Mouse (Mus musculus): Measurements from ENCODE around the gene Mindy4.

Mindy4 gene

DNA sequence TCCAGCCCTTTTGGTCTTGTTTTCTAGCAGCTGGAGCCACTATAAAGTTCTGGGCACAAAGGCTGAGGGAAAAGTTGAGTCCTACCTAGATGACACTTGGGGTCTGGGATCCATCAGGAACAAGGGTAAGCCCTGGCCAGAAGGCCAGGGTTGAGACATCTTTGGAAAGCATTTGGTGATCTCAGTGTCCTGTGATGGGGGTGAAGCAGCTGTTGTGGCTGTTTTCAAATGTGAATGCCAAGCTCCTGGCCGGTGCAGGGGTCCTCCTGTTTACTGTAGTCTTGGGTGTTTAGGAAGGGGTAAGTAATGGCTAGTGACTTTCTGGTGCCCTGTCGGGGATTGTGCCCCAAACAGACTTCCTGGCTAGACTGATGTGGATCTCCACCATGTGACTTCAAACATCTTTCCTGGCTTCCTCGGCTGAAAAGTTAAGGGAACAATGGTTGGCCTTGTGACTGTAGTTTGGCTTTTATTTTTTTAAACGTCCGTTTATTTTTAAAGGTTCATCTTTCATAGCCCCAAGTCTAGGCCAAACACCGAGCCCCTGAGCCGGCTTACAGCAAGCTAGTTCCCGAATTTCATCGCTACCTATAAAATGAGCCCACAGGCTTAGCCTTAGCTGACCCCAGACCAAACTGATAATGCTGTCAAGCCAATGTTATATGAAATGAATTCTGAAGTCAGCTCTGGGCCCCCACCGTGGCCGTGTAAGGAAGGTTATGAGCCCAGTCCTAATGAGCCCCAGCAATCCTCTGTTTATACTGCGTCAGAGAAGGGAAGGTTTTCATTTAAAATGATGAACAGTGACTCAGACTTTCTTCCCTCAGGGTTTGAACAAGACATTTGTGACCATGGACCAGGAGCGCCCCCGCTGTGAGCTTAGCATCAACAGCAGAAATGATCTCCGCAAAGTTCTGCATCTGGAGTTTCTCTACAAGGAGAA lies 7.5 kb downstream of the Mindy4 start:
- DNase-seq, result no peak

DNA sequence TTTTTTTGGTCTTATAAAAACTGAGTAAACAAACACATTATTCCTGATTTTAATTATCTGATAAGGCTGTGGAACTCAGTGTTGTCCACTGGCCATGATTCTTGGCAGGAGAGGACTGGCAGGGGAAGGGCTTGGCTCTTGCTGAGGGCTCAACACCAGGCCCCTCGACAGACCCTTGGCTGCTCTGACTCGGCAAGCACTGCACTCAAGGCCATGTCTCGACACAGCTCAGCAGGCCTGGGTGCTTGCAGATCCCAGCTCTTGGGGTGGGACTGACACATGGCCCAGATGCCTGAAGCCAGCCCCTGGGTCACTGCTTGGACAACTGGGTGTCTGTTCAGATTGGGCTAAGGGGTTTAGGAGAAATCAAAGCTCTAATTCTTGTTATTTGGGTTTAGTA lies 11.4 kb downstream of the Mindy4 start:
- no peak for DNase-seq

DNA sequence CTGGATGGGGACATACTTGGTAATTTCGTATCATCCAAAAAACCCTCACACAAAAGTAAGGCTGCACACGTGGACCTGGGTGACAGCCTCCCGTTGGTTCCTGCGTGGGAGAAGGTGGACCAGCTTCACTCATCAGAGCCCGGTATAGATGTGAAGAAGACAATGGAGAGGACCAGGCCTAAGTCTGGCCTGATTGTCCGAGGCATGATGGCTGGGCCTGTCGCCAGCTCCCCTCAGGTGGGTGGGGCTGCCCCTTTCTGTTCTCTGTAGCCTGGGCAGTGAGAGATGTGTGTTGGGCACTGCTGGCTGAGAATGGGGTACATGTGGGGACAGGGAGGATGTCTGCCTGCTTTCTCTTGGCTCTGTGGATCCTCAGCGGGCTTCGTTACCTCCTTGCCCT lies 15.0 kb downstream of the Mindy4 start:
- DNase-seq, result no peak

DNA sequence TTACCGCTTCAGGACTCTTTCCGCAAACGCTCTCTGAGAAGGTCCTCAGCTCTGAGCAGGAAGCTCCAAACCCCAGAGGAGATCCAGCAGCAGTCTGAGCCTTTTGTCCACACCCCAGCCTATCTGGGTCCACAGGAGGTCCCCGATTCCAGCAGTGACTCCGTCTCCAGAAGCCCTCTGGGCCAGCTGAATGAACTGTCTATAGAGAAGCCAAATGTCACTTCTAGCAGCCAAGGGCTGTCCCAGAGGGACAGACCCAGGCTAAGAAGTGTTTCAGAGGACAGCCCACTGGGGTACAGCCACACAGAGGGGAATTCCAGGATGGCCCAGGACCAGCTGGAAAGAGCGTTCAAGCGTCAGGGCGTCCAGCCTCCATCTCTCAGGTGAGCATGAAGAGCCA lies 20.8 kb downstream of the Mindy4 start:
- DNase-seq, result no peak

DNA sequence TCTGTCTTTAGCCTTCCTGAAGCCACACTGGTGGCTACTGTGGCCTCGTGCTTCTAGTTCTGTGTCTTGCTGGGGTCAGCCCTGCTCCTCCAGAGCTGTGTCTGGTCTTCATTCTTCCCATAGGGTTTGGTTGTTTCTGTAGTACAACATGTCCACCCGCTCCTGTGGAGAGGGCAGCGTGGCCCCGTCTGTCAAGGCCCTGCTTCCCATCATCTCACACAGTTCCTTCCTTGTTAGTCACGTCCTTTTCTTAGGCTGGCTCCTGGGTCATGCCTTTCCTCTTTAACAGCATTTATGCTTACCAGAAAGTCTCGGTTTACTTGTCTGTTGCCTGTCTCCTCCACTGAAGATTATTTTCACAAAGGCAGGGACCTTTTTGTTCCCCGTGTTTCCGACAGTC lies 26.9 kb downstream of the Mindy4 start:
- DNase-seq, result no peak

DNA sequence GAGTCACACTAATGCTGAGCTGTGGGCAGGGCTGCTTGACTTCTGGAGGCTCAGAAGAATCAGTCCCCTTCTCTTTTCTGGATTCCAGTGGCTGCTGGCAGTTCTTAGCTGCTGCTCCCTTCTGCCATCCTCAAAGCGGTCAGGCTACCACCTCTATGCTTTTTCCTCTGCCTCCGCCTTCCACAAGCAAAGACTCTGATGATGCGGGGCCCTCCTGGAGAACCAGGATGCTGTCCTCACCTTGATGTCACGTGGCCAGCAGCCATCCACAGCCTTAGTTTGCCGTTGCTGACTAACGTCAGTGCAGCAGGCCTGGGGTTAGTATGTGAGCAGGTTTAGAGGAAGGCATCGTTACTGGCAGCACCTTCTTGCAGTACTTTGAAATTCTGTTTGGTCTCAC lies 28.9 kb downstream of the Mindy4 start:
- DNase-seq, result no peak

DNA sequence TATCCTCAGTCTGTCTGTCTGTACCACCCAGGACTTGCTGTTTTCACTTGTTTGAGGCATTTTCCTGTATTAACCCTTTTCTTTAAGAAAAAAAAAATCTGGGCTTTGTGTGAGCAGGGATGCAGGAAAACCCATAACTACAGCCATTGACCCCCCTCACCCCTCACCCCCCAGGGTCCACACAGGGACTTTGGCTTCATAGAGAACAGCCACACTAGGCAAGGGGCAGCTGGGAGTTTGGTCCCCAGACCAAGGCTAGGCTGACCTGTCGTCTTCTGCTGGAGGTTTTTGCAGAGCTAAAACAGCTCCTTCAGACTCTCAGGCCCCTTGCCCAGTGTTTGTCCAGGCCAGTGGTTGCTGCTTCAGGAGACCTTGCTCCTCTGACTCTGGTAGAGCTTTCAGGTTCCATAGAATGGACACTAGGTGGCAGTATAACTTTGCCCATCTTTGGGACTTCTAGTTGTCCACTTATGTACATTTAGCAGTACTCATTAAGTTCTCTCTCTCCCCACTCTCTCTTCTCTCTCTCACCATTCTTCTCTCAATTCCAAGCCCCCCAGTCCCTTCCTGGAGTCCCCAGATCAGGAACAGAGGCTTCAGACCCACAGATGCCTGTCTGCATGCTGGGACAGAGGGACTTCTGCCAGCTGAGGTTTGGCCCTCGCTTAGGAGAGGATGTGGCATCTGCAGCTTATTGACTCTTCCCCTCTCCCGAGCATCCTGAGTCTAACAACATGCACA lies 29.5 kb downstream of the Mindy4 start:
- peak; percentile 83 for DNase-seq

DNA sequence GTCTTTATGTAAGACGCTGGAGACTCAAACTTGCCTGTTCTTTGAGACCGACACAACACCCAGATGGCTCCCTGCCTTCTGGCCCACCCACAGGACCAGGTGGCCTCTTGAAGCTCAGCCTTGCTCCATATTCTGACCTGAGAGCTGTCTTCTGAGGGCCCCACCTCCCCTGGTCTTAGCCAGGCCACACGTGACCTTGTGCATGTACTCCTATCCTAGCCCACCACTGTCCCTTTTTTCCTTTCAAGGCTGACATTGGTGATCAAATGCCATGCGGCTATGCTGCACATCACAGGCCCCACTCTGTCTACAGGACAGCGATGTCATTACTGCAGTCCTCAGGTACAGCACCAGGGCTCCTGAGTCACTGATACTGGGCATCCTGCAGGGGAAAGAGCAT lies 30.1 kb downstream of the Mindy4 start:
- no peak for DNase-seq

DNA sequence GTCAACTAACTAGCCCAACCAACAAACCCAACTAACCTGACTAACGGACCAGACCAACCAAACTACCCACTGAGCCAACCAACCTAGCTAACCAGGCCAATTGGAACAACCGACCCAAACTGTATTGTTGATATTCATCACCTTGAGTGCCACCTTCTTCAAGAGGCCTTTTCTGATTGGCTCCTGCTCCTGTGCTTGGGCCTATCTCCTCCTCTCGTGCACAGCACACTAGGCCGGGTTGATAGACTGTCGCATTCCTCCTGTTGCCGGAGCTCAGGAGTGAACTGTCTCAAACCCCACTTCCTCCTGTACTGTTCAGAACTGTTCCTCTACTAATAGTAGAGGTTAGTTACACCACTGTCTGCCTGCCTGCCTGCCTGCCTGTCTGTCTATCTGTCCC lies 31.5 kb downstream of the Mindy4 start:
- DNase-seq, result no peak

DNA sequence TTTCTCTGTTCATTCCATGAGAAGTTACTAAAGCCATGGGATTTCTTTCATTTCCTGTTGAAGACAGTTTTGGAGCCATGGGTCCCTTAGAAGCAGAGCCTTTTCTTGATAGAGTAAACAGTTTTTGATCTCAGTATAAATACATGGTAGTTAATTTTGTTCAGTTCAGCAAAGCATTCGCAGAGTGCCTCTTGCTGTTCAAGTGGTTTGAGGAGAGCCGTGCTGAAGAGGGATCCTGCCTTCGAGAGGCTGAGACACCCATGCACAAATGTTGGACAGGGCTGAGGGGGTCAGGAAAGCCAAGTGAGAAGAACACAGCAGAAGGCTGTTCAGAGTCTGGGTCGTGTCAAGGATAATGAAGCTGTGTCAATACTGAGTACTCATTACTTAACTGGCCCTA lies 32.5 kb downstream of the Mindy4 start:
- no peak for DNase-seq

DNA sequence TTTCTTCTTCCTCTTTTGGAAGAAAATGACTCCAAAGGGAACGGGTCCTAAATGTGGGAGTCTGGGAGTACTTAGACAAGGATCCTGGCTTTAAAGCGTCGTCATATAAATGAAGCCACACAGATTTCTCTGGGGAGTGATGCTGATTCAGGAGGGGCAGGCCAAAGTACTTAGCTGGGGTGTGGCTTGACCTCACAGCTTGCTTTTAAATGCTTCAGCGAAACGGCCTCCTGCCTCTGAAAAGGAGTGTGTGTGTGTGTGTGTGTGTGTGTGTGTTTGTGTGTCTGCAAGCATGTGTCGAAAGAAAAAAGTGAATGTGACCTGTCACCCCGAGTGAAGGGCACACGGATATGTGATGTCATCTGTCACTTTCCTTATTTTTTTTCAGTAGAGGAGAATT lies 36.7 kb downstream of the Mindy4 start:
- no peak for DNase-seq

DNA sequence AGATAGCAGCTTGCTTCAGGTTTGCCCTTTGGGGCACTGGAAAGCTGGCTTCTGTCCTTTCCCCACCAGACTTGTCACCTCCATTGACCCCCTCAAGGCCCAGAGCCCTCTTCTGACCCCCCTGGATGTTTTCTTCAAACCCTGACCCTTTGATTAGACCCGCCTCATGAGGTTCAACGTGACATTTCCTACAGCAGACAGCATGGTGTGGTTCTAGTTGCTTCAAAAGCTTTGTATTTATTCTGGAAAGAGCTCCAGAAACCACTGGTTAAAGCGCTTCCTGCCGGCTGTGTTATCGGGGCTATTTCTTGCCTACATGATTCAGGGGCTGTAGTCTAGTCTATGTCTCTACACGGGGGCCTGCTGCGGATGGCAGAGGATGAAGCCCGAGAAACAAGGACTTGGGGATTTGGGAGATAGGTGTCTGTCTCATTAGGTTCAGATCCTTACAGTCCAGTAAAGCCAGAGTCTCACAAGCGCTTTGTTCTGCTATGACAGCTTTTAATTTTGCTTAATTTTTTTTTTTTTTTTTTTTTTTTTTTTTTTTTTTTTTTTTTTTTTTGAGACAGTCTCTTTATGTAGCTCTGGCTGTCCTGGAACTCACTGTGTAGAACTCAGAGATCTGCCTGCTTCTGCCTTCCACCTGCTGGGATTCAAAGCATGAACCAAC lies 37.5 kb downstream of the Mindy4 start:
- DNase-seq, result no peak

DNA sequence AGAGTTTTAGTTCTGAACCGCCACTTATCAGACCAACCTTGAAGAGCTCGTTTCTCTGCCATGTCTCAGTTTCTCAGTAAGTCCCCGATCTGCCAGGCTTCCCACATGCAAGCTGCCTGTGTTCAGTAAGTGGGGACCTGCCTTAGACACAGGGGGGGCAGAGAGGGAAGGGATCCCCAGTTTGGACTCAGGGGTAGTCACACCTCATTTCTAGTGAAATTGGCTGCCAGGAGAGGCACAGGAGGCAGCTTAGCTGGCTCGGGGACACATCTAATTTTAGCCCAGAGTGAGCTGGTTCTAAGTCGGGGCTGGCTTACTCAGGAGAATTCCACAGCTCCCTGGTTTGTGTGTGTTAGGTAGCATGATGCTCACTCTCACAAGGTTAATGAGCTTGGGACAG lies 38.3 kb downstream of the Mindy4 start:
- no peak for DNase-seq

DNA sequence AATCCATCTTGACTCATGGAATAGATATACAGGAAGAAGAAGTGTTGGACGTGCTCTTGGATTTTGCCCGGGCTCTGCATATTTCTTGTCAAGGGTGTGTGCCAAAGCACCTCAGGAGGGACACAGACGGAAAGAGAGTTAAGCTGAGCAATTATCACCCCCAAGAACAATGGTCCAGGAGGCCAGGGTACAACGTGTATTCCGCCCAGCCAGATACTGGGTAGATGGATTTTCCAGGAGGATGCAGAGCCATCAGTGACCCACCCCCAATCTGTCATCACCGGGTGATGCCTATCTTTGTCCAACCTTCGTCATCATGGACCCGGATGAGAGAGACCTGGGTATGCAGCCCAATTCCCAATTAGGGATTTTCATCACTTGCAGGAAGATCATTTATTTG lies 42.5 kb downstream of the Mindy4 start:
- no peak for DNase-seq

DNA sequence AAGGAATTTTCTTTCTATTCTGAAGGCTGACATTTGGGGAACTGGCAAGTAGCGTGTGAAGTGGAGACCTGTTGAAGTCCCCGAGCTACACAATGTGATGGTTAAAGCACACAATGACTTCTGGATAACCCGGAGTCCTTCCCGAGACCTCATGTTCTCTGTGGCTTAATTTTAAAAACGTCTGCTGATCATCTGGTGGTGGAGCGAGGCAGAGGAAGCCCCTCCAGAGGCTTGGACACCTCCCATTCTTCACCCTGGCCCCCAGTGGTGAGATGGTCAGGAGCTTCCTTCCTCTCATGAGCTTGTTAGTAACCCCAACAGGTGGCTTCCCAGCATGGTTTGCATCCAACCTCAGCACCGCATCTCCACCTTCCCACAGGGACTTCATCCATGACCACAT lies 43.3 kb downstream of the Mindy4 start:
- DNase-seq, result no peak

DNA sequence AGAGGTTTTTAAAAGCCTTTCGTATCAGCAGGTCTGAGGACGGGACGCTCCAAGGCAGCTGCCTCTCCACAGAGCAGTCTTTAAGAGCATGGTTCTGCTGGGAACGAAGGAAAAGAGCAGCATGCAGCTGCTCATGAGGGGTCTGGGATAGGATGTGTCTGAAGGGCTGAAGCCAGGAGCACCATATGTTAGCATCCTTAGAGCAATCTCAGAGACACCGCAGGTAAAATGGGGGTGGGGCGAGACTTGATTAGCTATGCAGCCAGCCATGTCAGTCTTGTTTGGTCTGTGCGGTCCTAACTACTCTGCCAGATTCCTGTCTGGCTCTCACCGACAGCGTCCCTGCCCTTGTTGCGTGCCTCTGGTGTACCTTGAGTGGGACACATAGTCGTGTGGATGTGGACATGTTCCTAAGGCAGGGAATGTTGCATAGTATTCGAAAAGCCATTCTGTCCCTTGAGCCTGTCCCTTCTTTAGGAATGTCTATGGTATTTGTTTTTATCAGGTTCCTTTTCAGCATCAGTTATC lies 43.8 kb downstream of the Mindy4 start:
- DNase-seq, result no peak

DNA sequence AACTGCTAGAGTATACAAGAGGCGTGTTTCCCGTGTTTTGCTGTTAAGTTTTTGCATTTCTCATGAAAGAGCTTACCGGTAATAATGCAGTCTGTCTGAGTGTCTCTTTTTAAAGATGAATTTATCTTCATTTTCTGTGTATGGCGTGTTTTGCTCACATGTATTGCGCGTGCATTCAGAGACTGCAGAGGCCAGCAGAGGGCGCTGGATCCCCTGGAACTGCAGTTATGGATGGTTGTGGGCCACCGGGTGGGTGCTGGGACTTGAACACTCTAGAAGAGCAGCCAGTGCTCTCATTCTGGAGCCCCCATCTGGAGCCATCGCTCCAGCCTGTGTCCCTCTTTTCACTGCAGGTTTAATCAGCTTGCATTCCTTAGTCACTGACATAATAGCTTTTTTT lies 46.1 kb downstream of the Mindy4 start:
- DNase-seq, result no peak

DNA sequence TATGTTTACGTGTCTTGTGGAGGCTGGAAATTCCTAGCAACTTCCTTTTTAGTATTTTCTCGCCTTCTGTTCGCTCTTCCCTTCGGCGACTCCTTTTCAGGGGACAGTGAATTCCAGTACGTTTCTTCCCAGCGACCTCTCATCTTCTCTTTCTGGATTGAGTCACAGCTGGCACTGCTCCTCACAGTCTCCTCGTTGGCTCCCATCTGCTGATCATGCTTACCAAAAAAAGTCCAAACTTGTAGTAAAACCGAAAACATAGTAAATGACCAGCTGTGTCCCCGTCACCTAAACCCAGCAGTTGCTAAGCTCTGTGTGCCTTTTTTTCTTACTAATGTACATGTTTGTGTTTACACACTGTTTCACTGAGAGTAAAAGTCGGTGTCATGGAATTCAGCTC lies 47.6 kb downstream of the Mindy4 start:
- no peak for DNase-seq

DNA sequence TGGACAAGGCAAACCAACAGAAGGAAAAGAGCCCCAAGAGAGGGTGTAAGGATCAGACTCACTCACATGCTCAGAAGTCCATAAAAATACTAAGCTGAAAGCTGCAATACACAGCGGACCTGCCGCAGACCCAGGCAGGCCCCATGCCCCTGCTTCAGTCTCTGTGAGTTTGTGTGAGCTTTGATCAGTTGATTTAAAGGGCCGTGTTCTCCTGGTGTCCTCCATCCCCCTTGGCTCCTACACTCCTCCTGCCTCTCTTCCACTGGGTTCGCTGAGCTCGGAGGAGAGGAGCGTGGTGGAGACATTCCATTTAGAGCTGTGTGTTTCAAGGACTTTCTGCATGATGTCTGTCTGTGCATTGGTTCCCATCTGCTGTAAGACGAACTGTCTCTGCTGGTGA lies 48.4 kb downstream of the Mindy4 start:
- DNase-seq, result no peak

DNA sequence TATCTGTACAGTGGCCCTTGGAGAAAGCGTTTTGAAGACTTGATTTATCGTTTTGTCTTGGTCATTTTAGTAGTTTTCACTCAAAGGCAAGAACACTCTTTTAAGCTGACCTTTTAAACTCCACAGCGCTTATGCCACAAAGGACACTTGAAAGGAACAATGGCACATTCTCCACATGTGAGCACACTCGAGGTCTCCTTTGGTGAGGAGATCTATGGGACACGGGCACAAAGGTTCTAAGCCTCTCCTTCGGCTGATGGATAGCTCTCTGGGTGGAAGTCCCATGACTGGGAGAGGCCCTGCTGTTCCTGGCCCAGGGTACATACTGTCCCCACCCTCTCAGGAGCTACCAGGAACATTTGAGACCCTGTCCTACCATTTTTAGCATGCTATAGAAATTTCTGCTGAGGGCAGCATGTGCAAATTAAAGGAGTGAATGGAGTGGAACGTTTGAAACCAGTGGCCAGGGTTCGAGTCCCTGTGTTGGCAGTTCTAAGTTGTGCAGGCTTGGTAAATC lies 49.6 kb downstream of the Mindy4 start:
- no peak for DNase-seq

DNA sequence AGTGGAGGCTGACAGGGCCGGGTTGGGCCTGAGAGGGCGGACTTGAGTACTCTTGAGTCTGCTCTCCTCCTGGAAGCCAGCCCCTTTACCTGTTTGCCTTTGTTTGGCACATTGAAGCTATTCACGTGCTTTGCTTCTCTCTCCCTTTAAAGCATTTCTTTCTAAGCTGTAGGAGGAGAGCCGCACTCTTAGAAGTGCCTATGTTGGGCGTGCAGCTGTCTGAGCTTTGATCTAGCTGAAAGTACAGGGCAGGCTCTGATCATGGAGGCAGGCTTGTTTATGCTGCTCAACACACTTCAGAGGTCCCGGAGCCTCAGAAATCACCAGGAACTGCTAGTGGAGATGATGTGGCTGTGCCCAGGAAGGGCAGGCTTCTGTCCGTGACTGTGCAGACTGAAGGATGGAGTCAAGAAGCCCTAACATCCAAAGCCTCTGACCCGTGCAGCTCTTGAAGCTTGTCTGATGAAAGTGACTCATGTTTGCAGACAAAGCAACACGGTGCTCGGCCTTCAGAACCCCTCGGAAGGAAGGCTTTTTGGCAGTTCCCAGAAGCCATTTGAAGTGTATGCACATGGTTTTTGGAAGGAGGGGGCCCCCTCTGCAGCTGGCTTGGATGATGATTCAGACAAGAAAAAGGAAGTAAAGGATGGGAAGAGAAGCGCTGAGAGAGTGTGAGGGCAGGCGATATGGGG lies 53.5 kb downstream of the Mindy4 start:
- no peak for DNase-seq

DNA sequence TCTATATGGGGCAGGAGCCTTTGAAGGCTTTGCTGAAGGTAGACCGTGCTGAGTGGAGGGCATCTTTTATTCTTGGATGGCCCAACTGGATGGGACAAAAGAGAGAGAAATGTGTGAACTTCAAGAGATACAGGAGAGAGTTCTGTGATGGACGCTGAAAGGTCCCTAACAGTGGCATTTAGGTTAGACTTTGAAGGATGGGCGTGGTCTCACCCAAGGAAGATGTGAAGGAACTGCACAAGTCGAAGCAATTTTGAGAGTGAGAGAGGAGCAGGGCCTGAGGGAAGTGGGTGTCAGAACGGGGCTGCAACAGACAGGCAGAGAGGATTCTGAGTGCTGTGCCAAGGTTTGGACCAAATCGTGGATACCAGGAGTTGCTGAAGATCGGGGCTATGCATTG lies 54.1 kb downstream of the Mindy4 start:
- no peak for DNase-seq

Data from retina, postnatal 1 day (tissue).